Mouse (Mus musculus) ZHBTc4 (cell line): ENCODE data around the gene Reg3d.
"Not testable (repeated sequence)": the region's sequence is repeated elsewhere in the genome, so short reads cannot be mapped to it uniquely, and the experiment has no call there.

Source experiments
- DNase-seq: peaks from one replicate; pipeline ENCODE4 v3.0.0-alpha.2; 2011; ENCODE audit warnings: low read depth, low spot score

The Reg3d gene

DNA sequence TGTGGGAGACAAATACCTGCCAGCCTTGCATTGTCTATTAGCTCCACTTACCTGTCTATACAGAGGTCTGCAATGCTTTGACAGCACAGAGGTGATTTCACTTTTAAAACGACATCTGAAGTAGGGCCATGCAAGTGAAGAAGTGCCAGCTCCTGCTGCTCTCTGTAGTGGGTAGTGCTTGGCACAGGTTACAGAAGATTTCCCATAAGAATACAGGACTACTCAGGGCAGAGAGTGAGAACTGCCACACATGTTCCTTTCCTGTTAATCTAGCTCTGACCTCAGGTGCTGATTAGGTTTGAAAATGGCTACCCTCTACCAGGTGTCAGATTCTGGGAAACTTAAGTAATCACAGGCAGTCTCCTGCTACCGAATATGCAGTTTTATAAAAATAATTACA is at the start of gene Reg3d:
Gene Reg3d, minus strand, starts transcription at position 101 of the 400 bp plus-strand sequence.
- no peak for DNase-seq

GRCm38 (mm10) chr6:78425497-78425896 is 46.8 kb upstream of the Reg3d start:
- no peak for DNase-seq

- DNase-seq, result not testable (repeated sequence)
Measured at GRCm38 (mm10) chr6:78422411-78422810, 43.7 kb upstream of the Reg3d start, which contains the start of gene Reg1. Gene Reg1, plus strand, starts transcription at chr6:78422711.

GRCm38 (mm10) chr6:78395323-78395722 is 16.7 kb upstream of the Reg3d start, which contains the start of gene Reg2:
Gene Reg2, plus strand, starts transcription at chr6:78395623.
- not testable (repeated sequence) for DNase-seq

DNA sequence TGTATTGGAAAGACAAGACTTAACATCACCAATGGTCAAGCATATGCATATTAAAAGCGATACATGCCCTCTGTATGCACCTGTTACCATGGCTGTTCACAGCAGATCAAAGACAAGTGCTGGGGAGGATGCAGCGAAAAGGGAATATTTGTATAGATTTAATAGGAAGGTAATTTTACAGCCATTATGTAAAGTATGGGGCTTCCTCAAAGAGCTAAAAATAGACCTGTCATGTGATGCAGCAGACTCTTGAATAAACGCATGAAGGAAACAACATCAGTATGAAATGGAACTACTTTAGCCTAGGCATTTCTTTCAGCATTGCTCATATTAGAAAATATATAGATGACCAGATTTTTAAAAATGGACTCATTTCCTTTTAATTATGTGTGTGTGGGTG is 6.9 kb upstream of the Reg3d start:
- no peak for DNase-seq

DNA sequence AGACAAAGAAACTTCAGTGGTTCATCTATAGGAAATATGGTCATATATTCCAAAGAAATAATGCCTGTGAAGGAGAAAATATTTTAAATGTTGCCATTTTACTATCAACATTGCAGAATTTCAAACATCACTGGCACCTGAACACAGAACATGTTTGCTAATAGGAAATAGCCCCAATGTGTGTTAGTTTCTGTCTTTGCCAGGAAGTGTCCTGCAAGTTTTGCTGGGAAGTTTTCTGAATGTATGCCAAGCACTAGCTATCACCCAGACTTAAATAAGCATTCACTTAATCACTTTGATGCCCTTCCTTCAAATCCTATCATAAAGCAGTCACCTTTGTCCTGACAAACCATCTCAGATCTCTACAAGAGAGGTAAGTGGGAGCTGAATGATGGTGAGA is 1.7 kb upstream of the Reg3d start, which contains the start of gene Reg3a:
Gene Reg3a, plus strand, starts transcription at position 301 of the 400 bp plus-strand sequence.
- DNase-seq, result no peak

- DNase-seq, result no peak
Measured at GRCm38 (mm10) chr6:78370357-78370756, 8.3 kb downstream of the Reg3d start, which contains the start of gene Reg3b. Gene Reg3b, plus strand, starts transcription at chr6:78370657.

DNA sequence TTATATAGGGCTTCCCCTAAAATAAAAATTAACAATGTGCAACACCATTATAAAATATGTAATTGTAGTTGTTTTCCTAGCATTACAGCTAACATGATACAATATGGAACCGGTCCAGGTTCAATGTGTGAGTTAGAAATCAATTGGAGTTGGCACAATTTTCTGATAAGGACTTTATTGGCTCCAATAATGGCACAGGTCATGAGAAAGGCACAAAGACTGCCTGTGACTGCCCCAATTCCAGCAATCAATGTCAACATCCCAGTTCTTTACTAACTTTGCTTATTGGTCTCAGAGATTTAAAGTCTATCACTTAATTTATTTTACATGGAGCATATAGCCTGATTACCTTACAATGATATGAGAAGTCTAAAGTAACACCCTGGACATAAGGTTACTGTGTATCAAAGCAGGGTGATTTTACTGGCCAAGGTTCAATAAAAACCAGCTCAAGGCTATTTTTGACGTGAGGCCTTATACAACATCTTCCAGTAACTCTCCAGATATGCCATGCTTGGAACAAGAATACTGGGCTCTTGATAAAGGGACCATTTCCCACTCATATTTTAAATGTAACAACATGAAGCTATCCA is 16.6 kb downstream of the Reg3d start:
- DNase-seq, result no peak

- DNase-seq, result no peak
Measured at GRCm38 (mm10) chr6:78341689-78342088, 37.0 kb downstream of the Reg3d start.

DNA sequence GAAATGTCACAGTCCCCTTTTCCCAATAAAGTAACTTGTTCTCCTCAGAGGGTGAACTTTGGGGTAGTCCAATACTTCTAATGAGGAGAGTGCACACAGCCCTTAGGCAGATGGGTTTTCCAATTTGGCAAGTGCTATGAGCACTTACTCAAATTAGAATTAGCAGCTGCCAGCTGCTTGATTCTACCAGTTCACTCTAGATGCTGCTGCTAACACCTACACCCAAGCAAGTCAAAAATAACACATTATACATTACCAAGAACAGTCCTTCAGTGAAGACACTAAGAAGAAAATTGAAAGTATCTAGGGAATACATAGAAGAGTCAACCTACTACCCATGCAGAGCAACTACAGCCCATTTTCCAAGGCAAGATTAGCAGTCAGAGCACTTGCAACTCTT is 38.4 kb downstream of the Reg3d start:
- no peak for DNase-seq

DNA sequence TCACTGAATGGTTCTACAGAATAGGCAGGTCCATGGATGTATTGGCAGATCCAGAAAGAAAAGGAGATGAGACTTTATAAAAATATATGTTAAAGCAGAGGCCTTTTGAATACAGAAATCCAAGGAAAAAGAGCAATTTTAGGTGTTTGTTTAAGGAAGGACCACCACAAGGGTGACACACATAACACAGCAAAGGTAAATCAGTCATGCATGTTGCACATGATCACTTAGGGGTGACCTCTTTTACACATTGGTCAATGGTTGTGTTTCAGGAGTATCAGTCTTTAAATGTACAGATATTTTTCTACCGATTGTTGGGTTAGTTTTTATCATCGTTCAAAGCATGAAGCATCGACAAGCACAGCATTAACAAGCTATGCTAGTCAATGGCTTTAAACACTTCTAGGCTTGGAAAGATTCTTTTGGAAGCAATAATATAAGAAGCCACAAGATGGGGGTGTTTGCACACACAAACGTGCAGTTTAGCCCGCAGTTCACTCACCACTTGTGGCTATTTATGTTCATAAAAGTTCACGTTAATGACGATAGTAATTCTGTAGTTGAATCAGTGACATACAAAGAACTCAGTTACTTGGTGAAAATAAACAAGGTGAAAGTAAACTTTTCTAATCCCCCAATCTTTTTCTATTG is 46.6 kb downstream of the Reg3d start:
- peak; percentile 24 for DNase-seq

GRCm38 (mm10) chr6:78329166-78329565 is 49.5 kb downstream of the Reg3d start:
- DNase-seq, result peak; percentile 4

DNA sequence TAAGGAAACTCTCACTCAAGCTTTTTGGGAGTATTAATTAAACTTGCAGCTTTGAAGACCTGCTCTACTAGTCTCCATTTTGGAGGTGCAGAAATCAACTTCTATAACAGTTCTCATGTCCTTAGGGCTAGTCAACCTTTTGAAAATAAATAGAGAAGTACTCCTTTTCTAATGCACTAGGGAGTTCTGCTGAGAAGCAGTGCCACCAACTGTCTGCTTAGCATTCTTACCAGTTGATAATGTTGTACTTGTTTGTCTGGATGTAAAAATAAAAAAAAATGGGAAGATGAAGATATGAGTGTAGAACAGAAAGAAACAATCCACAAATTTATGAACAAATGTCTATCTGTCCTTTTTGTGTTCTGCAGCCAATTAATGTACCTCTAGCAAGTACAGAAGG is 50.9 kb downstream of the Reg3d start:
- no peak for DNase-seq
